Mouse (Mus musculus) kidney, adult 2 months (tissue): ENCODE measurements around the gene Fzd9.

Experiments
- CTCF ChIP-seq: fragments of 200-500 bp; conservative IDR thresholded peaks from 2 replicates; pipeline ENCODE4 v1.5.1; 2011; ENCODE audit warnings: low read depth, mild to moderate bottlenecking, control low read depth, low read length, moderate library complexity, mixed read lengths; ENCODE audit not compliant: insufficient read depth, insufficient read length
- POLR2A ChIP-seq: fragments of 200-500 bp; IDR thresholded peaks from one replicate; pipeline ENCODE4 v1.6.1; 2011; ENCODE audit warnings: low read depth, low read length, control low read depth

- TF ChIP-seq CTCF (no peak), POLR2A (no peak)
These were observed 26.9 kb downstream of the Fzd9 start for GRCm38 (mm10) chr5:135224169-135224568.
